Mouse (Mus musculus) intestine, postnatal 0 days (tissue): ENCODE data around the gene Btg4. TPM values are rescaled to one million over a fixed set of nuclear protein-coding genes. Genes with fewer than 3 reads are reported as not detected.
A peak's percentile ranks its signal among the peaks of the same experiment; 100 is the strongest.
"Not testable (repeated sequence)": the region's sequence is repeated elsewhere in the genome, so short reads cannot be mapped to it uniquely, and the experiment has no call there.

ENCODE experiments used
- ATAC-seq: fragments of 200-750 bp; cut with Nextera tagmentation; 2 replicates; pipeline ENCODE4 v1.8.0; 2017; ENCODE audit warnings: mild to moderate bottlenecking, moderate TSS enrichment, moderate library complexity
- H3K27ac ChIP-seq: fragments of 300-500 bp; sonication (generic); 2 replicates; pipeline ENCODE4 v1.5.1; 2014; ENCODE audit warnings: mild to moderate bottlenecking, low read depth, low read length, moderate library complexity
- H3K27me3 ChIP-seq: fragments of 300-500 bp; sonication (generic); replicated peaks from 2 replicates; pipeline ENCODE4 v1.6.1; 2014; ENCODE audit warnings: low read length, mixed read lengths; ENCODE audit not compliant: control insufficient read depth, insufficient read depth
- H3K36me3 ChIP-seq: fragments of 300-500 bp; sonication (generic); 2 replicates; pipeline ENCODE4 v1.6.1; 2014; ENCODE audit warnings: mild to moderate bottlenecking, moderate library complexity; ENCODE audit not compliant: control insufficient read depth, insufficient read depth
- H3K4me1 ChIP-seq: fragments of 300-500 bp; sonication (generic); replicated peaks from 2 replicates; pipeline ENCODE4 v1.6.1; 2014; ENCODE audit warnings: antibody characterized with exemption, low read length, mixed read lengths; ENCODE audit not compliant: control insufficient read depth, insufficient read depth
- H3K4me2 ChIP-seq: fragments of 300-500 bp; sonication (generic); replicated peaks from 2 replicates; pipeline ENCODE4 v1.6.1; 2014; ENCODE audit warnings: low read depth, mild to moderate bottlenecking, moderate library complexity
- H3K4me3 ChIP-seq: fragments of 300-500 bp; sonication (generic); 2 replicates; pipeline ENCODE4 v1.5.1; 2014; ENCODE audit warnings: low read depth, low read length
- H3K9ac ChIP-seq: fragments of 300-500 bp; sonication (generic); 2 replicates; pipeline ENCODE4 v1.6.1; 2014; ENCODE audit warnings: mild to moderate bottlenecking, low read depth, low read length
- H3K9me3 ChIP-seq: fragments of 300-500 bp; sonication (generic); 2 replicates; pipeline ENCODE4 v1.6.1; 2016; ENCODE audit warnings: mixed run types; ENCODE audit not compliant: control insufficient read depth
- CTCF ChIP-seq: sonication (generic); IDR thresholded peaks from 2 replicates; pipeline ENCODE4 v1.5.1; 2016; ENCODE audit warnings: low read depth, mild to moderate bottlenecking, control low read depth, antibody characterized with exemption, moderate library complexity
- WGBS: fragments of 180-500 bp; shearing (Covaris S2); extraction: QIAGEN DNeasy Blood & Tissue Kit; methylation state at CpG from one replicate; pipeline ENCODE4 v1.1.7; 2014; 5-methylcytosine and 5-hydroxymethylcytosine counted together
- polyA plus RNA-seq: library from polyadenylated mRNA; unstranded; fragments of >200 nt; fragmentation: Nextera tagmentation; extraction: Ambion mirVana; gene quantifications from 2 replicates; pipeline ENCODE4 v1.2.1, GENCODE M21; 2015

Gene Btg4
- polyA plus RNA-seq, 1 experiment from 2014 or later = not detected

GRCm38 (mm10) chr9:51137836-51138235 lies 77.1 kb downstream of the Btg4 start:
- Histone ChIP-seq H3K9ac (no peak overlapping the region), H3K27ac (no peak overlapping the region), H3K4me3 (no peak overlapping the region), H3K27me3 (no peaks in the 10 kb centered on the region), H3K4me2 (no peak overlapping the region), H3K4me1 (no peaks in the 10 kb centered on the region), H3K9me3 (no peaks in the 10 kb centered on the region), H3K36me3 (no peaks in the 10 kb centered on the region)
- ATAC-seq = no peak
- WGBS = 91% methylated on average over 1 of the region's 1 CpGs
- TF ChIP-seq CTCF = no peak

- Histone ChIP-seq H3K9me3 (no peaks in the 10 kb centered on the region), H3K4me3 (no peak overlapping the region), H3K4me1 (no peaks in the 10 kb centered on the region), H3K27ac (no peak overlapping the region), H3K36me3 (no peaks in the 10 kb centered on the region), H3K4me2 (no peak overlapping the region), H3K9ac (no peak overlapping the region), H3K27me3 (no peaks in the 10 kb centered on the region)
- no peak for TF ChIP-seq CTCF
- WGBS = 89% methylated on average over 1 of the region's 1 CpGs
- no peak for ATAC-seq
Observed at GRCm38 (mm10) chr9:51138301-51138700, 77.6 kb downstream of the Btg4 start.

GRCm38 (mm10) chr9:51139401-51139800 lies 78.7 kb downstream of the Btg4 start:
- H3K27ac ChIP-seq, ATAC-seq: not testable (repeated sequence)
- 76% methylated on average over 1 of the region's 1 CpGs for WGBS

GRCm38 (mm10) chr9:51140711-51141110 lies 80.0 kb downstream of the Btg4 start:
- WGBS = 82% methylated on average over 3 of the region's 3 CpGs
- Histone ChIP-seq H3K36me3 (no peaks in the 10 kb centered on the region), H3K4me1 (no peaks in the 10 kb centered on the region), H3K9ac (no peak overlapping the region), H3K27me3 (no peaks in the 10 kb centered on the region), H3K27ac (no peak overlapping the region), H3K4me2 (no peak overlapping the region), H3K4me3 (no peak overlapping the region), H3K9me3 (no peaks in the 10 kb centered on the region)
- no peak for TF ChIP-seq CTCF
- ATAC-seq = no peak

More at GRCm38 (mm10) chr9:51139401-51139800, 78.7 kb downstream of the Btg4 start:
- not testable (repeated sequence) for H3K9ac ChIP-seq, H3K27me3 ChIP-seq, H3K4me3 ChIP-seq, H3K4me2 ChIP-seq, H3K36me3 ChIP-seq, H3K9me3 ChIP-seq, H3K4me1 ChIP-seq

- H3K27me3 ChIP-seq = no peaks in the 10 kb centered on the region
- no peak for ATAC-seq
- no peak overlapping the region for H3K27ac ChIP-seq
- 75% methylated on average over 1 of the region's 1 CpGs for WGBS
- no peak overlapping the region for H3K4me2 ChIP-seq
- TF ChIP-seq CTCF = no peak
- no peak overlapping the region for H3K9ac ChIP-seq
- no peaks in the 10 kb centered on the region for H3K9me3 ChIP-seq
- H3K36me3 ChIP-seq = no peaks in the 10 kb centered on the region
- no peak overlapping the region for H3K4me3 ChIP-seq
- H3K4me1 ChIP-seq = no peaks in the 10 kb centered on the region
Observed at GRCm38 (mm10) chr9:51143437-51143836, 82.7 kb downstream of the Btg4 start.

- H3K4me2 ChIP-seq = no peak overlapping the region
- H3K4me3 ChIP-seq = no peak overlapping the region
- no peaks in the 10 kb centered on the region for H3K36me3 ChIP-seq
- WGBS = 73% methylated on average over 6 of the region's 6 CpGs
- H3K9me3 ChIP-seq = no peaks in the 10 kb centered on the region
- no peak for ATAC-seq
- no peak overlapping the region for H3K27ac ChIP-seq
- no peak overlapping the region for H3K9ac ChIP-seq
- H3K4me1 ChIP-seq = no peaks in the 10 kb centered on the region
- H3K27me3 ChIP-seq = no peaks in the 10 kb centered on the region
- peak; percentile 35 for TF ChIP-seq CTCF
Observed at GRCm38 (mm10) chr9:51144218-51144617, 83.5 kb downstream of the Btg4 start.

GRCm38 (mm10) chr9:51146496-51146895 lies 85.8 kb downstream of the Btg4 start:
- Histone ChIP-seq H3K9me3 (no peaks in the 10 kb centered on the region), H3K4me3 (no peak overlapping the region), H3K27me3 (no peaks in the 10 kb centered on the region), H3K9ac (no peak overlapping the region), H3K4me1 (no peaks in the 10 kb centered on the region), H3K36me3 (no peaks in the 10 kb centered on the region), H3K4me2 (no peak overlapping the region), H3K27ac (no peak overlapping the region)
- no peak for ATAC-seq
- WGBS = 66% methylated on average over 4 of the region's 4 CpGs
- TF ChIP-seq CTCF = no peak
